Mouse (Mus musculus): ENCODE measurements around the gene Abcd4. TPM values are rescaled to one million over a fixed set of nuclear protein-coding genes. Genes with fewer than 3 reads are reported as not detected.

Abcd4 gene
- polyA plus RNA-seq, 1 experiment from 2014 or later = 13.9 TPM

DNA sequence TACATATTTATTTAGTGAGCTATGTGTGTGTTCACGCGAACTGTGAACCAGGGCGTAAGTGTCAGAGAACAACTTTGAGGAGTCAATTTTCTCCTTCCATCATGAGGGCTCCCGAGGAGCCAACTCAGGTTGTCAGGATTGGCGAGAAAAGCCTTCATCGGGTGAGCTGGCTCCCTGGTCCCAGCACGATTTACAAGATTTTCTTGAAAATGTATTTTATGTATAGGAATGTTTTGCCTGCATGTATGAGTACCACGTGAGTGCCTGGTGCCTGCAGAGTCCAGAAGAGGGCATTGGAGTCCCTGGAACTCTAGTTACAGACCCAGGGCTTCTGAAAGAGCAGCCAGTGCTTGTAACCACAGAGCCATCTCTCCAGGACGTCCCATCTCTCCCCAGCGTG is 450 bp upstream of the Abcd4 start:
- Histone ChIP-seq H3K27me3 (ENCODE audit: control insufficient read depth, insufficient read depth, low read depth, low read length) (no peaks in the 10 kb centered on the region), H3K27ac (ENCODE audit: low read length) (no peak overlapping the region), H3K36me3 (ENCODE audit: control insufficient read depth, insufficient read depth, low read length) (no peaks in the 10 kb centered on the region), H3K4me1 (ENCODE audit: control insufficient read depth, insufficient read depth, low read length) (peaks cover 3% of the 10 kb centered on the region), H3K4me2 (ENCODE audit: low read length) (peak overlapping the region; percentile 70), H3K9me3 (replicated peaks; ENCODE audit: control insufficient read depth, low read length, poor library complexity, severe bottlenecking) (no peaks in the 10 kb centered on the region), H3K9ac (ENCODE audit: low read depth, low read length) (peak overlapping the region; percentile 90; the same call in 1 of the 2 replicates), H3K4me3 (ENCODE audit: low read depth, low read length) (peak overlapping the region; percentile 91)
- ATAC-seq = peak; percentile 74
- 5% methylated on average over 10 of the region's 10 CpGs for WGBS

DNA sequence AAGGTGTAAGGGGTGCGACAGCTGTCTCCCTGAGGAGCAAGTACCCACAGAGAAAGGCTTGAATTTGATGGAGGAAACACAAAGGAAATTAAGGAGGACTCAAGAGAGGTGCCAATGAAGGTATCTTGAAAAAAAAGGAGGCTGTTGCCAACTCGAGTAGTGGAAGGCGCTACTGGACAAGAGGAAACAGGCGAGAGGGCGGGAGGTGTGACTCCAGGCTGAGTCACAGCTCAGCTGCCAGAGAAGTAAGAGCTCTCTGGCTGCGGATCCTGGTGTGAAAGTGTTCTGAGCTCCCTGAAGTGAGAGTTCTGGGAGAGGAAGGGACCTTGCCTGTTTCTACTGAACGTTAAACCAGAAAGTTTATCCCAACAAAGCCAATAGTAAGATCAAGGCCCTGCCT is 2.7 kb downstream of the Abcd4 start:
- Histone ChIP-seq H3K4me3 (ENCODE audit: low read depth, low read length) (no peak overlapping the region), H3K27ac (ENCODE audit: low read length) (no peak overlapping the region), H3K4me1 (ENCODE audit: control insufficient read depth, insufficient read depth, low read length) (peaks cover 3% of the 10 kb centered on the region), H3K9me3 (replicated peaks; ENCODE audit: control insufficient read depth, low read length, poor library complexity, severe bottlenecking) (no peaks in the 10 kb centered on the region), H3K4me2 (ENCODE audit: low read length) (no peak overlapping the region), H3K9ac (ENCODE audit: low read depth, low read length) (no peak overlapping the region), H3K36me3 (ENCODE audit: control insufficient read depth, insufficient read depth, low read length) (no peaks in the 10 kb centered on the region), H3K27me3 (ENCODE audit: control insufficient read depth, insufficient read depth, low read depth, low read length) (no peaks in the 10 kb centered on the region)
- no peak for ATAC-seq
- 78% methylated on average over 7 of the region's 7 CpGs for WGBS

DNA sequence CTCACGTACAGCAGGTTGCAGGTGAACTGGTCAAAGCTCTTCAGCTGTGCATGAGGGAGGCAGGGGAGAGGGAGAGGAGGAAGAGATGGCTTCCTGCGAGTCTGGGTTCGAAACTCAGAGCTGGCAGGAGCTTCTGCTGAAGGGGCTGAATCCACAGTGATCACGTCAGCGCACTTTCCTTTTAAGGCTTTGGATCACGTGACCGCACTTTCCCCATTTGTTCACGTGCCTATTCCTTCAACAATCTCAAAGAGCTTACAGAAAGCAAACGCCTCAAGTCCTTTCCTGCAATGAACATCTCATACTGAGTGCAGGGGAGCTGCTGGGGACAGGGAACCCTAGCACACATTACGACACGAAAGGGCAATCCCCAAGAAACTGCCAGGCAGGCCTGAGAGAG is 3.2 kb downstream of the Abcd4 start:
- ATAC-seq = no peak
- Histone ChIP-seq H3K27me3 (ENCODE audit: control insufficient read depth, insufficient read depth, low read depth, low read length) (no peaks in the 10 kb centered on the region), H3K4me3 (ENCODE audit: low read depth, low read length) (no peak overlapping the region), H3K4me2 (ENCODE audit: low read length) (no peak overlapping the region), H3K36me3 (ENCODE audit: control insufficient read depth, insufficient read depth, low read length) (no peaks in the 10 kb centered on the region), H3K9me3 (replicated peaks; ENCODE audit: control insufficient read depth, low read length, poor library complexity, severe bottlenecking) (no peaks in the 10 kb centered on the region), H3K4me1 (ENCODE audit: control insufficient read depth, insufficient read depth, low read length) (peaks cover 3% of the 10 kb centered on the region), H3K27ac (ENCODE audit: low read length) (no peak overlapping the region), H3K9ac (ENCODE audit: low read depth, low read length) (no peak overlapping the region)
- 91% methylated on average over 11 of the region's 11 CpGs for WGBS

DNA sequence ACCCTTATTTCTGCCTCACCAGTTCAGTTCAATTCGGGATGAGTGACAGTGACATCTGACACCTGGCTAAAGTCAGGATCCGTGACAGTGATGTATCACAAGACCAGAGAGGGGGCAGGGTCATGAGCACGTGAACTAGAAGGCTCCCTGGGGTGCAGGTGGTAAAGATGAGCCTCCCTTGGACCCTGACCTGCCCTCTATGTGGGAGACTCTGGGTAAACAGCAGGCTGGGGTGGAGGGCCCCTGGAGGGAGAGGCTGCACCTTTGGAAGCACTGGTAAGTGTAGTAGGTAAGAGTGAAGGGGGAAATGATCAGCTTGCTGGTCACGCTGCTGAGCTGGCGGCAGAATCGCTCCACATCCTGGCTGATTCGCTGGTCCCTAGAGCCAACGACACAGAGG is 4.7 kb downstream of the Abcd4 start:
- WGBS = 78% methylated on average over 8 of the region's 8 CpGs
- no peaks in the 10 kb centered on the region; the same call in none of the 2 replicates for H3K4me1 ChIP-seq (ENCODE audit: control insufficient read depth, insufficient read depth, low read length)
- H3K36me3 ChIP-seq (ENCODE audit: control insufficient read depth, insufficient read depth, low read length) = peaks cover 4% of the 10 kb centered on the region; the same call in 1 of the 2 replicates
- H3K27ac ChIP-seq (ENCODE audit: low read length) = no peak overlapping the region
- H3K4me2 ChIP-seq (ENCODE audit: low read length) = no peak overlapping the region
- H3K4me3 ChIP-seq (ENCODE audit: low read depth, low read length) = no peak overlapping the region
- no peaks in the 10 kb centered on the region for H3K27me3 ChIP-seq (ENCODE audit: control insufficient read depth, insufficient read depth, low read depth, low read length)
- no peak for ATAC-seq
- H3K9ac ChIP-seq (ENCODE audit: low read depth, low read length) = no peak overlapping the region
- no peaks in the 10 kb centered on the region for H3K9me3 ChIP-seq (replicated peaks; ENCODE audit: control insufficient read depth, low read length, poor library complexity, severe bottlenecking)

DNA sequence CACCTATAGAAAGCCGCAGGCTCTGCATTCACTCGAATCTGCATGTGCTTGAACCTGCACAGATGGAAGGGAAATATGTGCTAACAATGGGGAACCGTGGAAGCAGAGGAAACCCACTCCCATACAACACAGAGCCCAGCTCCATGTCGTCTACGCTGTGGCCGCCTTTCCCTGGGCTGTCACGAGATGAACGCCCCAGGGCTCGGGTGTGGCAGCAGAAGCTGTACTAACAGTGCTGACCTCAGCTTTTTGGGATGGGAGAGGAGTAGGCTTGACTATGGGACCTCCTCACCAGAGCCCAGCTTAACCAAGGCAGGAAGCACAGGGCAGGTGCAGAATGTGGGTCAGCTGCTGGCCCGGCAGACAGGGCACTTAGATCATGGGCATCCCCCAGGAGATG is 5.5 kb downstream of the Abcd4 start:
- Histone ChIP-seq H3K27ac (ENCODE audit: low read length) (no peak overlapping the region), H3K4me2 (ENCODE audit: low read length) (no peak overlapping the region), H3K36me3 (ENCODE audit: control insufficient read depth, insufficient read depth, low read length) (peaks cover 4% of the 10 kb centered on the region; the same call in 1 of the 2 replicates), H3K4me3 (ENCODE audit: low read depth, low read length) (no peak overlapping the region), H3K4me1 (ENCODE audit: control insufficient read depth, insufficient read depth, low read length) (no peaks in the 10 kb centered on the region; the same call in 1 of the 2 replicates), H3K27me3 (ENCODE audit: control insufficient read depth, insufficient read depth, low read depth, low read length) (no peaks in the 10 kb centered on the region), H3K9ac (ENCODE audit: low read depth, low read length) (no peak overlapping the region), H3K9me3 (replicated peaks; ENCODE audit: control insufficient read depth, low read length, poor library complexity, severe bottlenecking) (no peaks in the 10 kb centered on the region)
- ATAC-seq = no peak
- whole genome bisulfite sequencing = 87% methylated on average over 10 of the region's 10 CpGs

- 75% methylated on average over 7 of the region's 7 CpGs for WGBS
- H3K9me3 ChIP-seq (replicated peaks; ENCODE audit: control insufficient read depth, low read length, poor library complexity, severe bottlenecking) = no peaks in the 10 kb centered on the region
Measured at GRCm38 (mm10) chr12:84605860-84606259, 11.4 kb downstream of the Abcd4 start.

GRCm38 (mm10) chr12:84604001-84604400 is 13.2 kb downstream of the Abcd4 start:
- H3K9me3 ChIP-seq (replicated peaks; ENCODE audit: control insufficient read depth, low read length, poor library complexity, severe bottlenecking) = no peaks in the 10 kb centered on the region
- H3K4me2 ChIP-seq (ENCODE audit: low read length) = no peak overlapping the region
- H3K36me3 ChIP-seq (ENCODE audit: control insufficient read depth, insufficient read depth, low read length) = peaks cover 8% of the 10 kb centered on the region; the same call in 1 of the 2 replicates
- H3K27me3 ChIP-seq (ENCODE audit: control insufficient read depth, insufficient read depth, low read depth, low read length) = no peaks in the 10 kb centered on the region
- H3K4me3 ChIP-seq (ENCODE audit: low read depth, low read length) = no peak overlapping the region
- H3K4me1 ChIP-seq (ENCODE audit: control insufficient read depth, insufficient read depth, low read length) = no peaks in the 10 kb centered on the region
- ATAC-seq = no peak
- no peak overlapping the region for H3K9ac ChIP-seq (ENCODE audit: low read depth, low read length)
- no peak overlapping the region for H3K27ac ChIP-seq (ENCODE audit: low read length)
- WGBS = 90% methylated on average over 6 of the region's 7 CpGs

More at GRCm38 (mm10) chr12:84605860-84606259, 11.4 kb downstream of the Abcd4 start:
- Histone ChIP-seq H3K27me3 (ENCODE audit: control insufficient read depth, insufficient read depth, low read depth, low read length) (no peaks in the 10 kb centered on the region), H3K4me3 (ENCODE audit: low read depth, low read length) (no peak overlapping the region), H3K4me1 (ENCODE audit: control insufficient read depth, insufficient read depth, low read length) (no peaks in the 10 kb centered on the region), H3K9ac (ENCODE audit: low read depth, low read length) (no peak overlapping the region), H3K4me2 (ENCODE audit: low read length) (no peak overlapping the region), H3K36me3 (ENCODE audit: control insufficient read depth, insufficient read depth, low read length) (peaks cover 8% of the 10 kb centered on the region; the same call in 1 of the 2 replicates), H3K27ac (ENCODE audit: low read length) (no peak overlapping the region)
- no peak for ATAC-seq

- Histone ChIP-seq H3K27me3 (ENCODE audit: control insufficient read depth, insufficient read depth, low read depth, low read length) (0 out of 2 replicates have a peak, but pooled peaks cover 2% of the 10 kb centered on the region), H3K4me1 (ENCODE audit: control insufficient read depth, insufficient read depth, low read length) (no peaks in the 10 kb centered on the region), H3K4me2 (ENCODE audit: low read length) (no peak overlapping the region), H3K4me3 (ENCODE audit: low read depth, low read length) (no peak overlapping the region), H3K36me3 (ENCODE audit: control insufficient read depth, insufficient read depth, low read length) (peaks cover 4% of the 10 kb centered on the region; the same call in 1 of the 2 replicates), H3K9ac (ENCODE audit: low read depth, low read length) (no peak overlapping the region), H3K27ac (ENCODE audit: low read length) (no peak overlapping the region), H3K9me3 (replicated peaks; ENCODE audit: control insufficient read depth, low read length, poor library complexity, severe bottlenecking) (no peaks in the 10 kb centered on the region)
- 21% methylated on average over 8 of the region's 8 CpGs for WGBS
- peak; percentile 51; the same call in 1 of the 2 replicates for ATAC-seq
Measured at GRCm38 (mm10) chr12:84598324-84598723, 18.9 kb downstream of the Abcd4 start.

DNA sequence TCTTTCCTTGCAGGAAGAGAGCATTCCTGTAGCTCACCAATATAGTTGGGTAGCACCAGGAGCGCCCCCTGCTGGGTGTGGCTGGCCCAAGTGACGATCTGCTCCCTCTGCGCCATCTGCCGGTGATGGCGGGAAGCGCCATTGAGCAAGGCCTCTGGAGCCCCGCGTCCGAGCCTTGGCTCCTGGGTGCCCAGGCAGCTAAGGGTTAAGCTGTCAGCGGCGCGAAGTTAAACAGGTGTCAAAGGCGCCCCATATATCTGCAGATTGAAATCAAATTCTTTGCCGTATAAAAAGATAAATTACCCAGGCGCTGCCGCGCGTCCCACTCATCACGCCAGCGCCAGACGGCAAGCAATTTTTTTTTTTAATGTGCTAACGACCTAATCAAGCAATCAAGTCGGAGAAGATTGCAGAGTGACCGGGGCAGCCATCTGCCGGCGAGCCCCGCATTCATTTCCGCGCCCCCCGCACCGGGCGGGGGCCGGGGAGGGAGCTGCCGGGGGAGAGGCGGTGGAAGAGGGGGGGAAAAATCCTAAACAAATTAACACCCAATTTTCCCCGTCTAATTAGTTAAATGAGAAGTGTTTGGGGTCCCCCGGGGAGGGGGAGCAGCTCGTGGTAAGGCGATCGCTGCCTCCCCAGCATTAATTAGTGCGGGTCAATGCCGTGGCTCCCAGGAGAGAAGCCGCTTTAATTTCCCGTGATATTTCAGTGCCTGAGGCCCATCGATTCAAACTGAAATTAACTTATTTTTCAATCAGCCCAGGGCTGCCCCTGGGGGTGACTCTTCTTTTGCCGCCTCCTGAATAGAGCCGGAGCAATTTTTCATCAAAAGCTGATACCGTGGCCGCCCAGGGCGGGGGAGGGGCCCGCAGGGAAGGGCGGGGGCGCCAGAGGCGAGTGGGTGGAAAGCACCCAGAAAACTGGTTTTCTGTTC is 27.1 kb downstream of the Abcd4 start:
- peaks cover 4% of the 10 kb centered on the region; the same call in 1 of the 2 replicates for H3K4me1 ChIP-seq (ENCODE audit: control insufficient read depth, insufficient read depth, low read length)
- no peaks in the 10 kb centered on the region for H3K36me3 ChIP-seq (ENCODE audit: control insufficient read depth, insufficient read depth, low read length)
- peak overlapping the region; percentile 55 for H3K4me3 ChIP-seq (ENCODE audit: low read depth, low read length)
- no peaks in the 10 kb centered on the region; the same call in 1 of the 2 replicates for H3K27me3 ChIP-seq (ENCODE audit: control insufficient read depth, insufficient read depth, low read depth, low read length)
- peak overlapping the region; percentile 76 for H3K4me2 ChIP-seq (ENCODE audit: low read length)
- H3K27ac ChIP-seq (ENCODE audit: low read length) = 0 out of 2 replicates have a peak overlapping the region, but pooled peaks have one; percentile 6
- under 1% methylated on average over 52 of the region's 54 CpGs for WGBS
- H3K9me3 ChIP-seq (replicated peaks; ENCODE audit: control insufficient read depth, low read length, poor library complexity, severe bottlenecking) = no peaks in the 10 kb centered on the region
- peak overlapping the region; percentile 59 for H3K9ac ChIP-seq (ENCODE audit: low read depth, low read length)
- ATAC-seq = peak; percentile 69

Data from midbrain, embryonic 16.5 days (tissue).